Mouse (Mus musculus): ENCODE measurements around the gene Foxn2.
A peak's percentile ranks its signal among the peaks of the same experiment; 100 is the strongest.
"Not testable (repeated sequence)": the region's sequence is repeated elsewhere in the genome, so short reads cannot be mapped to it uniquely, and the experiment has no call there.

Foxn2 gene

DNA sequence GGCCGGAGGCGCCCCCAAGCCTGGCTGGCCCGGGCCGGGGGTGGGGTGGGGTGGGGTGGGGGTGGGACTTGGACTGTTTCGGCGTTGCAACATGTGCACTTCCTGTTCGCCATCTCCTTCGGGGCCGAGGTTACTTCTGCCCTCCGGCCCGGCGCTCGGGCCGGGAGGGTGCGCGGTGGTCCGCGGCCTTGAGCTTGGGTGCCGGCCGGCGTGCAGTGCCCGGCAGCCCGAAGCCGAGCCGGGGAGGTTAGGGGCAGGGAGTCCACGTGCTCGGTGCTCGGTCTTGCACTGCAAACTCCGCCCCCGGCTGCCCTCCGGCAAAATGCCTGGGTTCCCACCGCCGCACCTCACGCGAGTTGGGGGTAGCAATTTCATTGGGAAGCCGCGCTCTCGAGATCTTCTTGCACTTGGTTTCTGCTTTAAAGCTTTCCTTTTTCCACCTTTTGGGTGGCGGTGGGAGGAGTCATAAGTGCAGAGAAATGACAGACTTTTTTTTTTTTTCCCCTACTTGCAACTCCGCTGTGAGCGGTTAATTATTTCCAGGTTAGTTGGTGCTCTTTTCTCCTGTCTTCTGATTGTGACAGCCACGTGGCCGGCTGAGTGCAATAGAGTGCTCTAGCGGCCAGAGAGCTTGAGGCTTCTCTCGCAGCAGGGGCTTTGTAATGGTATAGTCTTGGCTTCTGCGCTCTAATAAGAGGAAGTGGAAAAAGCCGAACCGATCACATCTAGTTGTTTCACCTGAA lies 1.1 kb downstream of the Foxn2 start:
- peak; percentile 39 for DNase-seq (ENCODE audit: low read depth, low spot score)

DNA sequence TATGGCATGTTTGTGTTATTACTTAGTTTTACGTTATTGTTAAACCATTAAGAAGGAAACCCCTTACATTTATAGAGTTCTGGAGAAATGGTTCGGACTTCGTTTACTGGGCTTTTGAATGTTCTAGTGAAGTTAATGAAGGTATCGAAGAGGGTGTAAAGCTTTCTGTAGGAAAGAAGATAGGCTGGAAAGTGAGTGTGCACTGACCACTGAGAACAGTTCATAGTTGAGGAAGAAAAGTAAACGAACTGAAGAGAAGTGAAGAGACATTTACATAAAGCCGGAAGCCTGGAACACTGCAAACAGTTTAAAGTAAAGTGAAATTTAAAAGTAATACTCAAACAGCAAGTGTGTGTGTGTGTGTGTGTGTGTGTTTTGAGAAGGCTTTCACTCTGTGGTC lies 2.1 kb downstream of the Foxn2 start:
- no peak for DNase-seq (ENCODE audit: low read depth, low spot score)

DNA sequence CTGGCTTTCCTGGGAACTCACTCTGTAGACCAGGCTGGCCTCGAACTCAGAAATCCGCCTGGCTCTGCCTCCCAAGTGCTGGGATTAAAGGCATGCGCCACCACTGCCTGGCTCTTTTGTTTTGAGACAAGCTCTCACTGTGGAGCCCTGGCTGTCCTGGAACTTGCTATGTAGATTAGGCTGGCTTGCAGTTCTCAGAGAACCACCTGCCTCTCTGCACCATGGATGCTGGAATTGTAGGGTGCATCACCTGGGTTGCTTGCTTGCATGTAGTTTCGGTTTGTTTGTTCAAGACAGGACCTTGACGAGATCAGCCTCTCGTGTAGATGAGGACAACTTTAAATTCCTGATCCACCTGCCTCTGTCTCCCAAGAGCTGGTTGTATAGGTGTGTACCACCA lies 2.7 kb downstream of the Foxn2 start:
- DNase-seq (ENCODE audit: low read depth, low spot score): no peak

DNA sequence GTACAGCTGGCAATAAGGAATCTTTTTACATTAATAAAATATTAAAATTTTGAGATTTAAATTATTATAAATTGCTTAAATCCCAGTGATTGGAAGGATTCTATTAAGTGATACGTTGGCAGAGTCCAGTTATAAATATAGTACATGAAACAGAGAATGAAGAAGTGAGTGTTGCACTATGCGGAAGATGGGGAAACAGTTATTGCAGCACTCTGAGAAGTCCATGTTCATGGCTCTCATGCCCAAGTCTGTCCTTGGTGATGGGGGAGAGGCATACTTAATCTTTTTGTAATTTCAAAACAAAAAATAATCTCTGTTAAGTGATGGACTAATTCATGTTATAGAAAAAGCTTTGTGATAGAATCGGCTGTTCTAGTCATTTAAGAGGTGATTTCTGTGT lies 17.6 kb downstream of the Foxn2 start:
- no peak for DNase-seq (ENCODE audit: low read depth, low spot score)

DNA sequence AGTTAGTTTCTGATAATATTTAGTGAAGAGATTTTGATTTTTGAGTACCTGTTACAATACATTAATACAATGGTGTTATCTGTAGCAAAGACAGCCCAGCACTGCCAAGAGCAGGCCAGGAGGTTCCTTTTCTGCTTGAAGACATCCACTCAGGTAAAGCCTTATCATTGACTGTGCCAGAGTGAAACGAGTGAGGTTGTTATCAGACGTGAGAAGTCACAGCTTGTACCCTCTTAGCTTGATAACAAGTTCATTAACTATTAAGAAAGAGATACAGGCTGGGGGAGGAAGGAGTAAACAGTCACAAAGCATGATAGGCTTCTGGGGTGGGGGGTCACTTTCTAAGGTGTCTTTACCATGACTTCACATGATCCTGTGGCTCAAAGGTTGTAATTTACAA lies 19.0 kb downstream of the Foxn2 start:
- no peak for DNase-seq (ENCODE audit: low read depth, low spot score)

DNA sequence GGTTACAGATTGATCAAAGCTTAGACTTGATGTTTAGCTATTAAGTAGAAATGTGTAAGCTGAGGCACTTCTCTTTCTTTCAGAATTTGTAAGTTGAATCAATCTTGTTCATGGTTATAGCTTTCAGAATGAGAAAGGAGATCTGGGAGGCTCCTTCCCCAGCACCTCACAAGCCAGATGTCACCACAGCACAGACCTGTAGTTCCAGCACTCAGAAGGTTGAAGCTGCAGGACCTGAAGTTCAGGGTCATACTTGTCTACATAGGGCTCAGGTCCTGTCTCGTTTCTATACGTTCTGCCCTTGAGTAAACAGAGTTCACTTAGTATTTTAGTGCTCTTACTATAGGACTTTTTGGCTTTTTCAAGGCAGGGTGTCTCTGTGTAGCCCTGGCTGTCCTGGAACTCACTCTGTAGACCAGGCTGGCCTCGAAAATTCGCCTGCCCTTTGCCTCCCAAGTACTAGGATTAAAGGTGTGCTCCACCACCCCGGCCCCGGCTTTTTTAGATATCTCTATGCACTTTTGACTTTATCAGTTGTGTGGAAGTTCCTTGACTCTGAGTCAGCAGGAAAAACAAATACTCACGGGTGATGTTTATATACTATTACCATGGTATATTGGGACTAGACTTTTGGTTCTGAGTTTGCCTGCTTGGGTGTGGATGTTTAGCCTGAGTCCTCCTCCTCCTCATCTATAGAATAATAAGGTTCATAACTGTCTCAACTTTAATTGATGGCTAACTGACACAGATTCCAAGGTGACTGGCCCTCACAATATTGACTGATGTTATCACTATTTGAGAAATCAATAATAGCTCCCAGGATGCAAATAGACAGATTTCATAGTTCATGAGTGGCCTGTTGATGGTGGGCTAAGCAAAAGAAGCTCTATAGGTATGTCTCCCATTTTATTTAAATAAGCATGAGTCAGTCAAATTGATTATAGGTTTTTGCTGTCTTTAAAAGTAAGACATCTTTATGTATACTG lies 19.7 kb downstream of the Foxn2 start:
- DNase-seq (ENCODE audit: low read depth, low spot score): no peak

DNA sequence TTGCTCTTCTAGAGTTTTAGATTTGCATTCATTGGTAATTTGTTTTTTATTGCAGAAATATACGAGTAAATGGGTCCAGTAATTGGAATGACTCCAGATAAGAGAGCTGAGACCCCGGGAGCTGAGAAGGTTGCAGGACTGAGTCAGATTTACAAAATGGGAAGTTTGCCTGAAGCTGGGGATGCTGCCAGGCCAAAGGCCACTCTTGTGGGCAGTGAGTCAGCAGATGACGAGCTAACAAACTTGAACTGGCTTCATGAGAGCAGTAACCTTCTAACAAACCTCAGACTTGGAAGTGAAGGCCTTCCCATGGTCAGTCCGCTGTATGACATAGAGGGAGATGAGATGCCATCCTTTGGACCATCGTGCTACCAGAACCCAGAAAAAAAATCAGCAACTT lies 22.1 kb downstream of the Foxn2 start:
- peak; percentile 56 for DNase-seq (ENCODE audit: low read depth, low spot score)

DNA sequence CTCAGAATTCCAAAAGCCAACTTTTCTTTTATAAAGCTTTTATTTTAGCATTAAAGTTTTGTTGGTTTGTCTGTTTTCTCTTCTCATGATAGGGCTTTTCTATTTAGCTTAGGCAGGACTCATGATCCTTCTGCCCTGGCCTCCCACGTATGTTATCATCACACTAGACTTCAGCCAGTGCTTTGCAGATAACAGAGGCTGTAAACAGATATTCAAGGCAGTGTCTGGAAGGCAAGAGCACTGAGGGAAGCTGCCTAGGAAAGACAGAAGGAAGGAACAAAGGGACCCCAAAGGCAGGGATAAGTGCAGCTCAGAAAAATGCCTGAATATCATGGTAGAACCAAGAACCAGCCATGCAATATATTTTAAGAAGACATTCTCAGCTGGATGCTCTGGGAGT lies 26.1 kb downstream of the Foxn2 start:
- no peak for DNase-seq (ENCODE audit: low read depth, low spot score)

DNA sequence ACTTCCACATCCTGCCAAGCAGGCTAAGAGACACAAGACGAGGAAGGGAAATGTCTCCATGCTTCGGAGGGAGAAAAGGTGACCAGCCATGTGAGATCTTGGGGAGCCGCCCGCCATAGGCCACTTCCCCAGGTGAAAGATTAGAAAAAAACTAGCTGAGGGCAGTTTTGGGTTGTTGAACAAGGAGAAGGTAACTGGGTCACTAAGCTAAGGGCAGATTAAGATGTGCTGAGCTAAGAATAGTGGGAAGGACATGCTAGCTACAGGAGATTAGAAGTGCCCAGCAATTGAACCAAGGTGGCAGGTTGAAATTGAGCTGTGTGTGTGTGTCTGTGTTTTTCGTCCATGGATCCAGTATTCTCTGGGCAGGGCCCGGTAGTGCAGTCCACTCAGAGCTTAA lies 27.2 kb downstream of the Foxn2 start:
- no peak for DNase-seq (ENCODE audit: low read depth, low spot score)

DNA sequence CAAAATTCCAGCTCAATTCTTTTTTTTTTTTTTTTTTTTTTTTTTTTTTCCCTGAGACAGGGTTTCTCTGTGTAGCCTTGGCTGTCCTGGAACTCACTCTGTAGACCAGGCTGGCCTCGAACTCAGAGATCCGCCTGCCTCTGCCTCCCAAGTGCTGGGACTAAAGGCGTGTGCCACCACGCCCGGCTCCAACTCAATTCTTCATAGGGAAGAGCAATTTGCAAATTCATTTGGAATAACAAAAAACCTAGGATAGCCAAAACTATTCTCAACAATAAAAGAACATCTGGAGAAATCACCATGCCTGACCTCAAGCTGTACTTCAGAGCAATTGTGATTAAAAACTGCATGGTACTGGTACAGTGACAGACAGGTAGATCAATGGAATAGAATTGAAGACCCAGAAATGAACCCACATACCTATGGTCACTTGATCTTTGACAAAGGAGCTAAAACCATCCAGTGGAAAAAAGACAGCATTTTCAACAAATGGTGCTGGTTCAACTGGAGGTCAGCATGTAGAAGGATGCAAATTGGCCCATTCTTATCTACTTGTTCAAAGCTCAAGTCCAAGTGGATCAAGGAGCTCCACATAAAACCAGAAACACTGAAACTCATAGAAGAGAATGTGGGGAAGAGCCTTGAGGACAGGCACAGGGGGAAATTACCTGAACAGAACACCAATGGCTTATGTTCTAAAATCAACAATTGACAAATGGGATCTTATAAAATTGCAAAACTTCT lies 28.3 kb downstream of the Foxn2 start:
- not testable (repeated sequence) for DNase-seq (ENCODE audit: low read depth, low spot score)

DNA sequence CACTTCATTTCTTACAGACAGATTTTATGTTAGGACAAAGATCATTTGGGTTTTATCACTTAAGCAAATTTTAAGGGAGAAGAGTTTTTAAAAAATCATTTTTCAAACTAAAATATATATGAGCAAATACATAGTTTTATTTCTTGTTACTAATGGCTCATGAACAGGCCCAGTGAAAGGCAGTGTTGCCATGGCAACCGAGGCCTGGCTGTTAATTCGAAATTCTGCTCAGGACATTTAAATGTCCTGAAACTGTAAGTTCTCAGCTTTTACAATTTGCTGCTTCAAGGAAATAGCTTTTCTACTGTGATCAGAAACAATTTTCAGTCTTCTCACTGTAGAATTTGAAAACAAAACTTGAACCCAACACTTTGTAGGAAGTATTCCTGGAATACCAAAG lies 33.3 kb downstream of the Foxn2 start:
- DNase-seq (ENCODE audit: low read depth, low spot score): no peak

DNA sequence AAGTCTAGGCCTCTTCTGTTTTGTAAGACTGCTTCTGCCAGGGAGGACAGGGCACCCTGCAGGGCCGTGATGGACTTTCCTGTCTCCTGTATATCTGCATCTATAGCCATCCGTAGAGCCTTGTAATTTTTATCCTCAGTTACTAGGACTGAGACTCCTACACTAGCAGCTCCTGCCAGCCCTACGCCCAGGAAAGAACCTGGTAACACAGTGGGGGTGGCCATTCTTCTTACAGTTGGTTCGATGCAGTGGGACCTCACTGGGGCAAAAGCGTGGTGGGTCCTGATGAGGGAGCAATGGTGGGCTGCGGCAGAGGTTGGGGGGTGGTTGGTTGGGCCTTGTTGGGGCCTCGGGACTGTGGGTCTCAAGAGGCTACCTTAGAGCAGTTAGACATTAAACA lies 36.7 kb downstream of the Foxn2 start:
- DNase-seq (ENCODE audit: low read depth, low spot score): no peak

DNA sequence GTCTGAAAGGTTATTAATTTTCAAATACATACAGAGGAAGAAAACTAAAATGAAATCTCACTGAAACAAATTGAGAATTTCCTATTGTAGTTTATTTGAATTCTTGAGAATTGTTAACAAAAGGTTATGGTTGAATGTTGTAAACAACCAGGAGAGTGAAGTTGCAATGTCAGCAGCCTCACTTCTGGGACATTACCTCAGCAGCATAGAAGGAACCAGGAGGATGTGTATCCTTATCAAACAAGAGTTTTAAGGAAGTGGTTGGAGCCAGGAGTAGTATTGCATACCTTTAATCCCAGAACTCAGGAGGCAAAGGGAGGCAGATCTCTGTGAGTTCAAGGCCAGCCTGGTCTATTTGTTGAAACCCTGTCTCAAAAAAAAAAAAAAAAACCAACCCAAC lies 37.2 kb downstream of the Foxn2 start:
- no peak for DNase-seq (ENCODE audit: low read depth, low spot score)

DNA sequence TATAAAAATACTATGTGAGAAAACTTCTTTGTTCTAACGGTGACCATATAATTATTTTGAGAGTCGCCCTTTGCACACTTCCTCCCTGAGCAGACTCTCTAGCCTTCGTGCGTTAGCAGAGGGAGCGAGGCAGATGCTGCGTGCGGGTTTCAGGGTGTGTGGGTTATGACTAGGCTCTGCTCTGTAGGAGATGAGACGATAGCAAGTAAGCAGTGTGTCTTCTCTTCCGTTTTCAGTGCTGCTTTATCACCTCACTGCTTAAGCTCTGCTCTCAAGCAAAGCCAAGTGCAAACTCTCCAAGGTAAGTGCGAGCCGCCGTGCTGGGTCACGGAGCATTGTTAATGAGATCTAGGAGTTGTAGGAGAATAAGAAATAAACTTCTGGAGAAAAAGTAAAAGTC lies 38.5 kb downstream of the Foxn2 start:
- DNase-seq (ENCODE audit: low read depth, low spot score): no peak

DNA sequence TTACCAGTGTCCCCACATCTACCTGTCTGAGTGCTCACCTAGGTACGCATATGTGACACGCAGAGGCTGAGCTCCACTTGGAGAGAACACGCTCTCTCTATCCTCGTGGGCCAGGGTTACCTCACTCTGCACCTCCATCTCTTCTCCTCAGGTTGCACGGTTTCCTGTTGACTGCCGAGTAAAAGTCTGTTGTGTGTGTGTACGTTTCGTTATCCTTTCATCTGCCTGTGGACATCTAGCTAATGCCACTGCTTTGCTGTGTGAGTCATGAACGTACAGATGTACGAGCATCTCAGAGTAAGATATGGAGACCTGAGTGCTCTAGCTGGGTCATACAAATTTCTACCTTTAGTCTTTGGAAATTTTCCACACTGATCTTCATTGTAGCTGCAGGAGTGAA lies 39.9 kb downstream of the Foxn2 start:
- DNase-seq (ENCODE audit: low read depth, low spot score): no peak

DNA sequence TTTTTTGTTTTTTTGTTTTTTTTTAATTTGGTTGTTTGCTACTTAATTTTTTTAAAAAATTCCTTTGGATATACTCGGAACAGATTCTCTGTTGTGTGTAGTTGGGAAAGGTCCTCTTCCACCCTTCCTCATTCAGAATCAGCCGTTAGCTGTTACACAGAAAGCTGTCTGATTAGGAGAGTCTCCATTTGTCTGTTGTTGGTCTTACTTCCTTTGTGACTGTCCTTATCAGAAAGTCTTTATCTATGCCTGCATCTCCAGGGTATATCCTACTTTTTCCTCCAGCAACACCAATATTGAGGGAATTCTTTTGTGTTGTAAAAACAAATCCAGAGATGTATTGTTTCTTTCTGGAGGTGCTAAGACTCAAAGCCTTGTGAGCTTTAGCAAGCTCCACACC lies 40.6 kb downstream of the Foxn2 start:
- DNase-seq (ENCODE audit: low read depth, low spot score): no peak

DNA sequence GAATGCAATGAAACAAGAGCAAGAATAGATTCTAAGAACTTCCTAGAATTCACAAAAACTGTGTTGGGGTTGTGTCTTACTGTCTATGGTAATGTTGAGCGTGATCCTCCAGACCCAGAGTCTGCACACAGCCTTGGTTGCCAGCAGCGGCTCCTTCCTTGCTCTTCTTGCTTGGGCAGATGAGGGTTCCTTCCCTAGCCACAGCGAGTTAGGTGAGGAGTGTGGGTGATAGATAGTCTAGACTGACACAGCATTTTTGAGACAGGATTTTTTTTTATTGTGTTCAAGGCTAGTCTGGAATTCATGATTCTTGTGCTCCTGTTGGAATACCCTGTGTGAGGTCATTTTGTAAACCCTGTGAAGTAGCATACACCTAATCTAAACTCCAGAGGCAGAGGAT lies 41.1 kb downstream of the Foxn2 start:
- DNase-seq (ENCODE audit: low read depth, low spot score): no peak

DNA sequence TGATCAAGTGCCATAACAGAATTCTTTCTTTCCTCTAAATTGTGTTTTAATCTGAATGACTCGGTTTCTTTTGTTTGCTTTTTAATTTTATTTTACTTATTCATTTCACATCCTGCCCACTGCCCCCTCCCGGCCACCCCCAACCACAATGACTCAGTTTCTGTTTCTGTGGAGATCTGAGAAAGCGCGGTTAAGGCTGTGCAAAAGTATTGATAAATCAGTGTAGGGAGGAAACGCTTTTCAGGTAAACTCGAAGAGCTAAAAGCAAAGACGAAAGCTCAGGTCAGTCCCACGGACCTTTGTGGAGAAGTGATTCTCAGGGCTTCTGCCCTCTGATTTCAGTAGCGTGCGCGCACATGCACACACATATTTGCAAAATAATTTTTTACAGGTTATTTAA lies 44.0 kb downstream of the Foxn2 start:
- no peak for DNase-seq (ENCODE audit: low read depth, low spot score)

DNA sequence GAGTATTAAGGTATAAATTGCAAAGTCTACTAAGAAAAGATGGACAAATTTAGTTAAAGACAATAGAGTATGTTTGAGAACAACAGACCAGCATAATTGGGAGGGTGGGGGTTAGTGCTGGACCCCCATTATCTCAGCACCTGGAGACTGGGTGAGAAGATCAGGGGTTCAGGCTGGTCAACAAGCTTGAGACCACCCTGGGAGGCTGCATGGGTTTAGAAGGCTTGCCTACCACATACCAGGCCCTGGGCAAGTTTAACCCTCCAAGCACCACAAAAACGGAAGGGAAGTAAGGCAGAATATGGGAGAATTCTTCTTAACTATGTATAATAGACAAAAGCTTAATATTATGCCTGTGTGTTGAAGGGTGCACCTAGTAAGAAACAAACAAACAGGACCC lies 44.4 kb downstream of the Foxn2 start:
- no peak for DNase-seq (ENCODE audit: low read depth, low spot score)

DNA sequence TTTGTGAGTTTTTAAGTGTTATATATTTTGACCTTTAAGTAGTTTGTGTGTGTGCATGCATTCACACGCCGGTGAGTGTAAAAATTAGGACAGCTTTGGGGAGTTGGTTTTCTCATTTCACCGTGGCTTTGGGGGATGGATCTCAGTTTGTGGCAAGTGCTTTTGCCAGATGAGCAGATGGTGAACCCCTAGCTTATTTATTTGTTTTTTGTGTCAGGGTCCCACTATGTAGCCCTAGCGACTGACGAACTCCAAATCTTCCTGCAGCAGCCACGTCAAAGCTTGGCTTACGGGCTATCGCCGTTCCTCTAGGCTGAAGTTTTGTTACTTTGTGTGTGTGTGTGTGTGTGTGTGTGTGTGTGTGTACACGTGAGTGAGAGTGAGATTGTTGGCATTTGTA lies 50.0 kb downstream of the Foxn2 start:
- DNase-seq (ENCODE audit: low read depth, low spot score): no peak

DNA sequence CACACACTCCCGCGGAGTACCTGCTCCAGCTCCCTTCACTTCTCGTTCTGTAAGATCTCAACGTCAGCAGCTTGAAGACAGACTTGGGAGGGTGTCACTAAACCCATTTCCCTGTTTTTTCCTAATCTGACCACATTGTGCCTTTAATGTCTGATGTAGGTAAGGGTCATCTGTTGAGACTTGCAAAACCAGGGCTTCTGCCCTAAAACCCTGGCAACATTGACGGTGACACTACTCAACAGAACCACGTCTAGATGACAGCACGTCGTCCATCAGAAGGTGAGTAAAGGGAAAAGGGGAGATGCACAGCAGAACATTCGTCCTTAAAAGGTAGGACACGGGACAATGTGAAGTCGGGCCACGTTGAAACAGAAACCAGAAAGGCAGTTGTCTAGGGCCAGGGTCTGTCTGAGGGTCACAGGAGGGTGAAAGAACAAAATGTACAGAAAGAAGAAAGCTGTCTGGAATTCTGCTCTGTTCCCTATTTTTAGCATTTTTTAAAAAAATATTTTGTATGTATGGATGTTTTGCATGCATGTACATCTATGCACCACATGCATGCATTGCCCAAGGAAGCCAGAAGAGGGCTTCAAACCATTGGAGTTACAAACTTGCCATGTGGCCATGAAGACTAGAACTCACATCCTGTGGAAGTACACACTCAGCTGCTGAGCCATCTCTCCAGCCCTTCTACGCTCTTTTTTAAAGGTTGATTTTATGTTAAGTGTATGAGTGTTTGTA lies 51.0 kb downstream of the Foxn2 start:
- no peak for DNase-seq (ENCODE audit: low read depth, low spot score)

DNA sequence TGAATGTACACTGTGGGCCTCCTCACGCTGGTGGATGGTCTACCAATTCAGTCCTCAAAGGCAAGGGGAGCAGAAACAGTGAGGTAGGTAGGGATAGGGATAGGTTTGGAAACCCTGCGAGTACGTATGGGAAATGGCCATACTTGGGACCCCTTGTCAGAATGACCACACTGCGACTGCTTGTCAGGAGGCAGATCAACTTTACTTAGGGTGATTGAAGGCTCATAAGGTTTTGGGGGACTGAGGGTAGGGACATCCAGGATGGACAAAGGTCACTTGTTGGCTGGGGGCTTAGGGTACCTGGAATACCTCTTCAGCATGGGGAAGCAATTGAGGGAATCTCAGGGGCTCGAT lies 51.6 kb downstream of the Foxn2 start:
- DNase-seq (ENCODE audit: low read depth, low spot score): no peak
